Mouse (Mus musculus): ENCODE measurements around the gene Xpo1. TPM values are rescaled to one million over a fixed set of nuclear protein-coding genes. Genes with fewer than 3 reads are reported as not detected.

The Xpo1 gene
- 54.4 TPM for polyA plus RNA-seq (2014; fragmentation: Illumina TruSeq; extraction: RNeasy Lipid Tissue Mini Kit (QIAGEN cat#74804); ENCODE audit: low read depth, low replicate concordance)

DNA sequence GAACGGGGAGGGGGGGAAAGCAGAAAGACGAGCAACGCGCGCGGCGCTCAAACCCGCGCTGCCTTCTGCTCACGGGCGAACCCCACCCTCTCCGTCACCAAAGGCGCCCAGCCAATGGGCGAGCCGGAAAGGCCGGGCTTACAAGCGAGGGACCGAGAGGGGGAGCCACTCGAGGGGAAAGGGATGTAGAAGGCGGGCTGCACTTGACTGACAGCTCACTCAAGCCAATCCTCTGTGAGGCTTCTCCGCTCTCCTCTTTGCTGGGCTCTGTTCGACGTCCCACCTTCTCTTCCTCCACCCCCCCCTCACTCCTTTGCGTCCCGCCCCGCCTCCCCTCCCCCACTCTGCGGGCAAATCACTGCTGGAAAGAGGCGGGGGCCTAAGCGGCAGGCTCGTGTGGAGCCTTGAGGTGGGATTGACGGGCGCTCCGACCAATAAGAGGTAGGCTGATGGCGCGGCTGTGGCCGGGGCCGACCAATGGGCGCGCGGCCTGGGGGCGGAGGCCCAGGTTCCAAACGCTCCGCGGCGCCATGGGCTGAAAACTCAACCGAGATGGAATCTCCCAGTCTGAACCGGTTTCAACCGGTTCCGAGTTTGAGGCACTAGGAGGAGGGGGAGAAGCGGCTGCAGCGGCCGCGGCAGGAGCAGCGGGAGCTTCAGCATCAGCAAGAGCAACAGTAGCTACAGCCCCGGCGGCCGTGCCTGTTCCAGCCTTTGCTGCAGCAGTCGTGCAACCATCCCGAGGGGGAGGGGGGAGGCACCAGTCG, at the start of gene Xpo1:
TSS of gene Xpo1 (plus strand) at position 615 of the 767 bp plus-strand sequence.

DNA sequence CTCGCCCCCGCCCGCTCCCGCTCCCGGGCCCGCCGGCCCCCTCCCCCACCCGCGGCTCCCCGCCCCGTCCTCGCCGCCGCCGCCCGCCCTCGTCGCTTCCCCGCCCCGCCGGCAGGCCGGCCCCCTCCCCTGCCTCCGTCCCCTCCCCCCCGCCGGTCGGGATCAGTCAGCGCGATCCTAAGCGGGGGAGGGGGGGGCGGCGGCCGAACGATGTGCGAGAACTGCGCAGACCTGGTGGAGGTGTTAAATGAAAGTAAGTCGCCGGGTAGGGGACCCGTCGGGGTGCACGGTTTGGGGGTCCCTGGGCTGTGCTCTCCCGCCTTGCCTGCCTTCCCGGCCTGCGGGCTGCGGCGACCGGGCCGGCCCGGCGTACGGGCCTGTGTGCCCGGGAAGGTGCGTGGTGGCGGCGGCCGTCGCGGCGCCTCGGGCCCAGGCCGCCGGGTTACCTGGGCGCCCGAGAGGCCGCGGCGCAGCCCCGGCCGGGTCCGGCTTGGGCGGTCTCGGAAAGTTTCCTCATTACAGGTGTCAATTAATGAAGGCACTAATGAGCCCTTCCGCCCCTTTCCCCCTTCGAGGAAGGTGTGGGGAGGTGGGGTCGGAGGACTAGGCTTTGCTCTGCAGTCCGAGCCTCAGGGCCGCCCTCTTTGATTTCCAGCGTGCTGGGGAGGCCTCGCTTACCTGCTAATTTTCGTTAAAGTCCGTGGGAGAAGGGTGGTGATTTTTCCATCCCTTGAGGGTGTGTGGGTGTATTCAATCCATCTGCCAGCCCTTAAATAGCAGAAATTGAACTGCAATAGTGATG, 51.1 kb downstream of the Xpo1 start, which contains the start of gene Usp34:
TSS of gene Usp34 (plus strand) at position 132 of the 802 bp plus-strand sequence.

Other genes starting within 250 kb of the Xpo1 start
- 5.0 TPM for gene Fam161a, start 248.5 kb upstream of the Xpo1 start, polyA plus RNA-seq (2014; fragmentation: Illumina TruSeq; extraction: RNeasy Lipid Tissue Mini Kit (QIAGEN cat#74804); ENCODE audit: low read depth, low replicate concordance)
- 58.2 TPM for gene Usp34, start 50.9 kb downstream of the Xpo1 start, polyA plus RNA-seq (2014; fragmentation: Illumina TruSeq; extraction: RNeasy Lipid Tissue Mini Kit (QIAGEN cat#74804); ENCODE audit: low read depth, low replicate concordance)
- gene Ahsa2, start 242.0 kb downstream of the Xpo1 start, polyA plus RNA-seq (2014; fragmentation: Illumina TruSeq; extraction: RNeasy Lipid Tissue Mini Kit (QIAGEN cat#74804); ENCODE audit: low read depth, low replicate concordance): 57.5 TPM

Measured in liver, adult 10 weeks (tissue).